Mouse (Mus musculus) ES-CJ7 (cell line): ENCODE results near the gene Lrfn2.
A peak's percentile ranks its signal among the peaks of the same experiment; 100 is the strongest.

Experiments used
- DNase-seq: peaks from one replicate; pipeline ENCODE4 v3.0.0; 2011; ENCODE audit warnings: low read depth, low spot score

The Lrfn2 gene

DNA sequence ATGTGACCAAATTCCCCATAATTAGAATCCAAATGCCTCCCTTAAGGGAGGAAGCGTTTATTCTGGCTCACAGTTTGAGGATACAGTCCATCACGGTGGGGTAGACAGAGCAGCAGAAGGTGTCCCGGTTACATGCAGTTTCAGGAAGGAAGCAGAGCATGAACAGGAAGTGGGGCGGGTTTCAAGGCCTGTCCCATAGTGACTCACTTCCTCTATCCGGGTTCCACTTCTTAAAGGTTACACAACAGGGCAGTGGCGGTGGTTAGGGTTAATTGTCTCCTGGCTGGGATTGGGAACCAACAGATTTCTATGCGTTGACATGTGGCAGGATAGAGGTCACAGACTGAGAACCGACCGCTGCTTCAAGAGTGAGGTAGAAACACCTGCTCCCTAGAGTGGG is 31.6 kb downstream of the Lrfn2 start:
- DNase-seq: peak; percentile 60

DNA sequence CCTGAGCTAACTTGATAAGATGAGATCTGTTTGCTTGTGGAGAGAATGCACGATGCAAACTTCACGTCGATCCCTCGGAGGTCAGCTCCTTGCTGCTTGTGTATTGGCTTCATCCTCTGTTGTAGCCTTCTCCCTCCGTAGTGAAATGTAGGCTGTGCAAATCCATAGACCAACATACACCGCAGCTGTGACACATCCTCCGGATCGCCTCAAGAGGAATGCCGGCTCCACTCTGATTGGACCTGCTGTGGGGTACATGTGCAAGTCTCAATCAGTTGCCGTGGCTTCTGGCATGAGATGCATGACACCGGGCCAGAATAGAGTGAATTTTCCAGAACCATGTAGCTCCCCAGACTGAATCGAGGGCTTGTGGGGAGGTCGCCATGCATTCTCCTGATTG is 36.1 kb downstream of the Lrfn2 start:
- no peak for DNase-seq

DNA sequence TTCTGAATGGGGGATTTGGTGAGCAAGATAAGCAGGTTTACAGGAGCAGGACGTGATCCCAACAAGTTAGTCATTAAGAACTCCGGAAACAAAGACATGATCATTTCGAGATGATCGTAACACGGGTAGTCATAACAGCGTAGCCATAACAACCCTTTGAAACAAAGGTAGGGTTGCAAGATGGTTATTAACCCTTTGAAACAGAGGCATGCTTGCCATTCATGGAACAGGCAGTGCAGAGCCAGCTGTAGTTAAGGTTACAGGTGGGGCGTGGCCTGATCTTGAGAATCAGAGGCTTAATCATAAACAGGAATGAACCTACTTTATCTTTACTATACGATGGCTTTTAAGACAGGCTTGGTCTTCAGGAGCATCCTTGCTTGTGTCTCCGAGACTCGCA is 39.1 kb downstream of the Lrfn2 start:
- DNase-seq: no peak

DNA sequence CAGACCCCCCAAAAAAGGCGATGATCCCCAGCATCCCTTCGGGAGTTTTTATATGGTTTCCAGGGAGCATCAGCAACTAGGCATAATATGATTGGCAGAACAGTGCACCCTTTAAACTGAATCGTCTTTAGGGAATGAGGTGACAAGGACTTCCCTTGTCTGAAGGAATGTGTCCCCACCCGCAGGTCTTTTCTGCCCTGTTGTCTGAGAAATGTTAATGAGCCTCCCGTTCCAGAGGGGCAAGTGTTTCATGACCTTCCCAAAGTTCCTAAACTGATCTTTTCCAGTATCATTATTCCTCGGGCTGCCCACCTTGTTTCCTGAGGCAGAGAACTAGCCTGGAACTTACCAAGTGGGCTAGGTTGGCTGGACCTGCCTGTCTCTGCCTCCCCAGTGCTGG is 40.7 kb downstream of the Lrfn2 start:
- peak; percentile 60 for DNase-seq

DNA sequence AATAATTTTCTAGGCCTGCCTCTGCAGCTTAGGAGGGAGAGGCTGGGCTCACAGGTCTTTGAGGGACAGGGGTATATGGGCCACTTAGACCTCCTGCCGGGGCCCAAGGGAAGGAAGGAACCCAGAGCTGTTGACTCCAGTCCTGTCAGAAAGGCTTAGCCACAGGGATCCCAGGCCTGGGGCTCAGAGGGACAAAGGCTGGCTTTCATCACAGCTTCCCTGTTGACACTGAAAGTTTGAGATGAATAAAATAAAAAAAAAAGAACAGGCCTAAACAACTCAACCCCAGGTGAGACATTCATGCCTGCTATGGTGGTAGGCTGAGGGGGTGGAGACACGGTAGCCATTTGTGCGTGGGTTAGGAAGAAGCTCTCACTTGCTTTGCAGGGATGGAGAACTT is 41.2 kb downstream of the Lrfn2 start:
- peak; percentile 53 for DNase-seq

DNA sequence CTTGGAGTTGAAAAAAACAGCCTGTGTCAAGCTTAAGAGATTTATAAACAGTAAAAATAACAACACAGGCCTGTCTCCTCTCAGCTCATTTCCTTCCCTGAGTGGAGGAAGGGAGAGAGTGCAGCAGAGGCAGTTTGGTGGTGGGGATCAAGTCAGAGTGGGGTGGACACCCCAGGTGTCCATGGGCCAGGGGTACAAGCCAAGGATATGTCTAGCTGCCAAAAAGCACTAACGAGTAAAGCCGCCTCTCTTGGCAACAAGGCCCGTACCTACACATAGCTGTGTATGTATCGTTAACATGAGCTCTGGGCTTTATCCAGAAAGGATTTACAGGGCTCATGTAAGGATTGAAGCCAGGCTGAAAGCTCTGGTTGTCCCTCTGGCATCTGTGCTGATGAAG is 42.9 kb downstream of the Lrfn2 start:
- no peak for DNase-seq

DNA sequence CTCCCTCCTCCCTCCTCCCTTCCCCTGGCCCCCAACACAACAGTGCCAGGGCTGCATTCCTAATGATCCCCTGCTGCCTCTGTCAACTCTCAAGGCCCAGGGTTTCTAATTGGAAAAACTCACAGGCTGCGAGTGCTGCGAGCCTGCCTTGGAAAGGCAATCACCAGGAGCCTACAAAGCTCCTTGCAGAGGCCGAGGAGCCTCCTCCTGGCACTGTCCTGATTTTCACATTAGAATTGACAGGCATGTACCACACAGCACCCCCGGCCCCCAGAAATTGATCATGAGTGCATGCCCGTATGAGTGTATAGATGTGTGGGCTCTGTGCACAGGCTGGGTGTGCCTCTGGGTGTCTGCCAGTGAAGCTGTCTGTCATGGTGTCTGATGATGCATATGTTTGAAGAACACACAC is 44.4 kb downstream of the Lrfn2 start:
- no peak for DNase-seq

DNA sequence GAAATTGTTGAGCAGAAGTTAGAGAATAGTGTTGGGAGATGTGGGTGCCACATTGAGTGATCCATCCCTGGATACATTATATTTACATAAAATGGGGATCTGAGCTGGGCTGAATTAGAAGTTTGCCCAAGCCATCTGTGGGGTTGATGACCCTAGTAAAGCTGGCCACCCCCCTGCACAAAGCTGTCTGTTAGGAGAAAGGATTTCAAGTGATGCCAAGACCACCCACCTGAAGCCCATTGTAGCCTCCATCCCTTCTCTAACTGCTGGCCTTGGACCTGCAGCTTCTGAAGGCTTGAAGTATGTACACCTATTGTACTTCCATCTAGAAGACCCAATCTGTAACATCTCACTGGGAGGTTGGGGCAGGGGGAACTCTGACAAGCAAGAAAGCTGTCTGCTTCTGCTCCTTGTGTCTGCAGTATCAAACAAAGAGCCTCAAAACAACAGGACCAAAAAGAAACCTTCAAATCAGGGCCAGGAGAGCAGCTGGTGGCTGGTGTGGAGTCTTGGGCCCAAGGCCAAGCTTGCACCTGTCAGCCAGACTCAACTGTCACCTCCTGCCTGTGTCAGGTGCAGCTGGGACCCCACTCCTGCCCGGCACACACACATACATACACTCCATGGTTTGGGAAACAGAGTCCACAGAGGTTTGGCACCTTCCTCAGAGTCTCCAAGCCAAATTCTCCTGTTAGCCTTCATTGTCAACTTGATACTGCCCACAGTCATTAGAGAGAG is 63.2 kb downstream of the Lrfn2 start:
- DNase-seq: no peak

DNA sequence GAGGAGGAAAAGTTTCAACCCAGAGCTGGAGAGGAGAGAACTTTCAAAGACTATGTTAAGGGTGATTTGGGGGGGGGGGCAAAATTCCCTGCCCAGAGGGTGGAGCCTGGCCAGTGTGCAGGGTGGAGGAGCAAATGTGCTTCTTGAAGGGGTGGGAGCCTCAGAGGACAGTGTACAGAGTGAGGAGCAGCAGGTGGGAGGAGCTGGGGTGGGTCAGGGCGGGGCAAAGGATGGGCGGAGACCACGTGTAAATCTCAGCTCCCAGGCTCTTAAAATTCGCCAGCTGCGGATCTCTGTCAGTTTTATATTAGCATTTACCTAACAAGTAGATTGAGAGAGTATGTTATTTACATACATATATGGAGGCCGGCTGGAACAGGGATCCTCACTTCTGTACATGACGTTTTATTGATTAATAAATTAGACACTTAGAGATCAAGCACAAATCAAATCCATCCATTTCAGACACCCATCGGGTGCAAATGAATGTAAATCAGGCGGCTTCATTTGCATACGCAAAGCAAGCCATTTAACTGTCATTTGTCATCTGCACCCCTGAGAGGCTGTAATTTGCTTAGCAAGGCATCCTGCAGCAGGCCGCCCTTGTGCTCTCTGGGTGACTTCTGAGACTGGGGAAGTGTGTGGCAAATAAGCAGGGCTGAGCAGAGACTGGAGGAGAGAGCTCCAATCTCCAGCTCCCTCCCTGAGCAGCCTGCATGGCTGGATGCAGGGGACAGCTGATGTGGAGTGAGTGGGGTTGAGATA is 67.5 kb downstream of the Lrfn2 start:
- peak; percentile 54 for DNase-seq

DNA sequence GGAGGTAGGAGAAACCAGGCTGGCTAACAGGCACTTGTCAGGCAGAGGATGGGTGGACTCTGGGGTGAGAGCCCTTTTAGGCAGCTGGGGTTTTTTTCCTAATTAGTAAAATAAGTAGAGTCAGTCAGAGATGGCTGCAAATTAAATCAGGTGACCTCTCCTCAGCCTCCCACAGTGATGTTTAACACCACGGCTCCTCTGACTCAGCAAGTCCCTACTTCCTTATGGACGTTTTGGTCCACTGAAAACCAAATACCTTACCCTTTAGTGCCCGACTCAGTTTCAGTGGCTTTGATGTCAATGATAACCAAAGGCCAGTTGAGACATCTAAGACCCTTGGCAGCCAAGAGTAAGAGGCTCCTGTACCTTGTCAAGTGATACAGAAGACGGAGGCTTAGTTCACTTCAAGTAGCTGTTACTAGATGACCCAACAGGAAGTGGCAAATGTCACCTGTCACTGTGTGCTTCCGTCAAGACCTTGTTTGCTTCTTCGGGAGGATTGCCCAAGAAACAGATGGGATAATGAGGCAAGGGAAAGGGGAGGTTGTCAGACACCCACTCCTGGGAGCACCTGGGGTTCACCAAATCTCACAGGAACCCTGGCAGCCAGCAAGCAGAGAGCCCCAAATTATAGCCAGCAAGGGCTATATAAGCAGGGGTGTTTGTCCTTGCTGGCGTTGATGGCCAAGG is 77.3 kb downstream of the Lrfn2 start:
- no peak for DNase-seq

DNA sequence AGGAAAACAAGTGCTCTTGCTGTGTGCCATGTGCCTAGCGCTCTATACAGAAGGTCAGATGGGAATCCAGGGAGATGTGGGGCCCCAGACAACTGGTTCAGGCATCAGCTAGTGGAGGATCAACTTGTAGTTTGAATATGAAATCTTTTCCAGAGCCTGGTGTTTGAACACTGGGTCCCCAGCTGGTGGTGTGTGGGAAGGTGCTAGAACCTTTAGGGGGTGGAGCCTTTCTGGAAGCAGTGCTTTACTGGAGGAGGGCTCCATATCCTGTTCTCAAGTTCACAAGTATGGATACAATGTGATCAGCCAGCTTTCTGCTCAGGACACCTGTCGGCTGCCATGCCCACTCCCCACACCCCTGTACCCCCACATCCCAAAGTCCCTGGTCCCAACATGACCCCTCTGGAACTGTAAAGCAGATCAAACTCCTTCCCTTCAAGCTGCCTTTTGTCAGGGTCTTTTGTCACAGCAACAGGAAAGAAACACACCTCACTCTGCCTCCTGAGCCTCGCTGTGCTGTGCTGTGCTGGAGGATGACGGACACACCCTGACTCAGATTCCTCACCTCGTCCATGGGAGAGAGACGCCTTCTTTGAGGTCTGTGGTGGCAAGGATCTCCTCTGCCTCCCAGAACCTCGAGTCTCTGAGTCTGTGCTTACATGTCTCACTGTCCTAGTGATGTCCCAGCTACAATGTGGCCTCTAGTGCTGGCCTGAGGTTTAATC is 81.9 kb downstream of the Lrfn2 start:
- peak; percentile 58 for DNase-seq

DNA sequence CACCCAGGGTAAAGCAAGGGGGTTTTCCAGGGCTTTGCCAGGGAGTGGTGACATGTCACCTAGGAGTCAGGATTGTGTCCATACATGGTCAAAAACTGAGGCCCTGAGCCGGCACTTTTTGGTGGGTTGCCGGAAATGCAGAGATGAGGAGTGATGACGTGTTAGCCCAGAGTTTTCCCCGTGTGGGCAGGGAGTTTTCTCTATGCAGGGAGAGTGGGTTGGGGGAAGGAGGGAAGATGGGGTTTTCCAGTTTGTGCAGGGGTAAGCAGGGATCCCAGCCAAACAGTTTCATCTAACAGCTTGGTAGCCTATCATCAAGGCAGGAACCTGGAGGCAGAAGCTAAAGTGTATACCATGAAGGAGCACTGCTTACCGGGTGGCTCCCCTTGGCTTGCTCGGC is 83.2 kb downstream of the Lrfn2 start:
- no peak for DNase-seq

DNA sequence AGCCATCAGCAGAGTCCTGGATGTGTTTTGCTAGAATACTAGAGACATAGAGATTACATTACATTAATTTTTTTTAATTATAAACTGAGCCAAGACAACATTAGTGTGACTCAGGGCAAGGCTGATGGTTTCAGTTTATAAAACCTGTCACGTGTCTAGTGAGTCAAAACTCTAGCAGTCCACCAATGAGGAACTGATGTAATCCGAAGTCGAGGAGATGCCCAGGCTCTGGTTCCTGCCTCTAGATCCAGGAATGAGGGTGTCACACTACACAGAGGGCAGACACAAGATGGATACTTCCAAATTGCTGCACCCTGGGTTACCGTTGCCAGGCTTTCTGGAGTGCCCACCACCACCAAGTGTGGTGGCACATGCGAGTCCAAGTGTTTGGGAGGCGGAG is 84.0 kb downstream of the Lrfn2 start:
- no peak for DNase-seq

DNA sequence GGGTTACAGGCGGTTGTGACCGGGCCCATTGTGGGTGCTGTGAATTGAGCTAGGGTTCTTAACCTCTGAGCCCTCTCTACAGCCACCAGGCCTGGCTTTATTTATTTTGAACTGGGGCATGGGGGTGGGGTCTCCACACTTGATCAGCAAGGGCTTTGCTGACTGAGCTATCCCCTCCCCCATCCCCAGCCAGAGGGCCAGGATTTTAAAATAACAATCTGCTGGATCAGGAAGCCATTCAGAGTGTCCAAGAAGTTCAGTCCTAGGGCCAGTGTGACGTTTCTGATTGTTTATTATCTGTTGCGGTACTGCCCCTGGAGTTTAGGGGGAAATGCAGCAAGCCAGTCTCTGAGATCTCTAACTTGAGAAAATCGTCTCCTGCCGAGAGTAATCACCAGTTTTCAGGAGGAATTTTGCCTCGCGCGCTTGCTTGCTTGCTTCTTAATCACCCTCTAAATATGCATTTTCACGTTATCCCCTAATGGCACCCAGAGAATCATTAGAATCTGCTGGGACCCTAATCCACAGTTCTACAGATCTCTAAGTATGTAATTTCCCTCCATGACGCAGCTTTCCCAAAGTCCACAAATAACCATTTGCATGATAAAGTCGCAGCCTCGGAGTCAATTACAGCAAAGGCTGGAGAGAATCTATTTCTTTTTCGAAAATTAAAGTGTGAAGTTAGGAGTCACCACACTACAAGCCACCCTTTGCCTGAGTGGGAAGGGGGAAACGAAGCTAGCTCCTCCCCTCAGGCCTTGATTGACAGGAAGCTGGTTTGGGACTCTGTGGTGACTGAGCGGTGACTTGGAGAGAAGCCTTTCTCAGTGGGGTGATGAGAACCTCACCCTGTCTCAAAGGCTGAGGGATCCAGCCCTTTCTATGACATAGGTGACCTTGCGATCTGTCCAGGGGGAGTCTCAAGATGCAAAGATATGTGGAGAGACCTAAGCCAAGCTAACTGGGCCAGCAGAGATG is 85.5 kb downstream of the Lrfn2 start:
- peak; percentile 52 for DNase-seq

DNA sequence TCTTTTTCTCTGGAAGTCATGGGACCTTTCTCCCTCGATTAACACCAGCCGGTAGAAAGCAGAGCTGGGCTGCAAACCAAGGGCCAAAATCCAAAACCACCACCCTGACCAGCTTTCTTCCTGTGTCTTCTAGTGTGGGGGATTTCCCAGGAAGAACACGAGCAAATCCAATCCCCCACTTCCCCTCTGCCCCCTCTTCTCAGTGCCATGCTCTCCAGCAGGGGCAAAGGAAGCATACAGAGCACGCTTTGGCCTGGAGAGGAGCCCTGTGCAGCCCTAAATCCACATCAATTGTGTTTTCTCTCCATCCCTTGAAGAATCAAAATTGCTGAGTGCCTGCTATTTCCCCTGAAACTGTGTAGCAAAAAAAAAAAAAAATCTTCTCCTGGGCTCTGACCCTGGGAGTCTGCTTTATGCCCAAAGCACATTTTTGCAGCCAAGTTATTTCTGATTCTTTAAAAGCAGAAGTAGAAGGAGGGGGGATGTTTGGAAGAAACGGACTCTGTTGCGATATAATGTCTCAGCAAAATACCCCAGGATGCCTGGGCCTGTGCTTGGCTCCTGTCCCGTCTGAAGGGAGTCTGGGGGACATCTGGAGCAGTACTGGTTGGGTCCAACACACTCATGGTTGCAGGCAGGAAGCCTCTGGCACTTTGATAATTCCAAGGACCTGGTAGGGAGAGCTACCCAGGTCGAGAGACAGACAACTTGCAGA is 86.8 kb downstream of the Lrfn2 start:
- no peak for DNase-seq

DNA sequence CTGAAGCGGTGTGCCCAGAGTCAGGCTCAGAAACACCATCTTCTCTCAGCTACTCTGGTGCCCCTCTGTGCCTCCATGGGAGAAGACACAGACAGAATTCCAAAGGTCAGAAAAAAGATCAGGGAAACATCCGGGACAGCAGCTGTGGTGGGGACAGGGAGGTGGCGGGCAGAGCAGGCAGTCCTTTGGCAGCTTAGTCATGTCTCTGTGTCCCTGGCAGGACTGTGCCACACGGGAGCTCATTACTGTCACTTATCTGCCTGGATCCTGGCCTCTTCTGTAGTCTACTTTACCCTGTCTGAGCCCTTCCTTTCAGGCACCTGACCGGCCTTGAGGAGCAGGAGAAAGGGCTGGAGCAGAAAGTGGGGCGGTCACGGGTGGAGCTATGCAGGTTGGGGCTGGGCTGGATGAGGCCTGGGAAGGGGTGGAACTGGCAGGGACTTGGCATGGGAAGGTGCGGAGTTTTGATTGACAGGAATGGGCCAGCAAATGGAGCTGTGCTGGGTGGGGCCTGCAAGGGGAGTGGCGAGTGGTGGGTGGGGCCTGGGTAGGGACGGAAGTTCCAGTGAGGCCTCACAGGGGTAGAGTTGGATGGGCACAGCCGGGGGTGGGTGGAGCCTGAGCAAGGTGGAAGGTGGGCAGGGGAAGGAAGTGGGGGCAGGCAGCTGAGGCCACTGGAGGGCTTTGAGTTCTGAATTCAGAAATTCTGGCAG is 97.5 kb downstream of the Lrfn2 start:
- peak; percentile 94 for DNase-seq

DNA sequence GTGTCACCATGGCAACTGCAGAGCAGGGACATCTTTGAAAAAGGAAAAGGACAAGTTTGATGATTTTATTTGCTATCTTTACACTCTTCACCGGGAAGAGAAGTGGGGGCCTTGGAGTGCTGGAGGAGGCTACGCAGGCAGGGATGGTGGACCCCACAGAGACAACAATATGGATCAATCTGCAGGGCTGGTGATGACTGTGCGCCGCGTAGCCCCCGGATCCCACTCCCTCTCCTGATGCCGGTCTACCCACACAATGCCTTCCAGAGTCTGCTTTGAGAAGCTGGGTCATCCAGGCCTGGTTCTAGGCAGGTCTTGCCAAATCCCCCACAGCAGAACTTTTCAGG is 98.1 kb downstream of the Lrfn2 start:
- DNase-seq: no peak

DNA sequence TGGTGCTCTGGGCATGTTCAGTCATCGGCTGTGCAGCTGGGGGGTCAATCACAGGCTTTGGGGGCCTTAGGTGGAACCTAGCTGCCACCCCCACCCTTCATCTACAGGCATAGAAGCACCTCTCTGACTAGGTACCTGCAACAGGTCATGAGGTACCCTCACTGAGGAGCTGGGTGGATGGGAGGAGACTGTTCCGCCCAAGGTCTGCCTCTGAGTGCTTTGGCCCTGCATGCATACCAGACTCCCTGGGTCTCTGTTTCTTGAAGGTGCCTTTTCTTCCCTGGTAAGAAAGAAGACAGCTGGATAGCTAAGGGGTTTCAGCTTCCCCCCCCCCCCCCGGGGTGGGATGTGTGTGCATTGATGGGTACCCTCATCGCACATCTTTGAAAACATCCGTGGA is 98.7 kb downstream of the Lrfn2 start:
- DNase-seq: peak; percentile 75

DNA sequence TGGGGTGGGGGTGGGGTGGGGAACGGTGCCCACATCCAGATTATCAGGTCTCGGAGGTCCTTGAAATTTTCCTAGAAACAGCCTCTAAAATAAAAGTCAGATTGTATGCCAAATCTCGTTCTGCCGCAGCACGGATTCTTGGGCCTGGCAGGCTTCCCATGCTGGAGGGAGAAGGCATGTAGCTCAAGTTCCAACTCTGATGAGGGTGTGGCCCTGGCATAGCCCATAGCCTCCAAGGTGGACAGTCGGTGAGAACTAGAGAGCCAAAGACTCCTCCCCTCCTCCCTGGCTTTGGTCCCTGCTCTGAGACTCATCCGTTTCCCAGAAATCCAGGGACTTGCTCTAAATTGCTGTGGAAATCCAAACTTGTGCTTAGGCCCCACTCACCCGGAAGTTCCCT is 99.6 kb downstream of the Lrfn2 start:
- no peak for DNase-seq

DNA sequence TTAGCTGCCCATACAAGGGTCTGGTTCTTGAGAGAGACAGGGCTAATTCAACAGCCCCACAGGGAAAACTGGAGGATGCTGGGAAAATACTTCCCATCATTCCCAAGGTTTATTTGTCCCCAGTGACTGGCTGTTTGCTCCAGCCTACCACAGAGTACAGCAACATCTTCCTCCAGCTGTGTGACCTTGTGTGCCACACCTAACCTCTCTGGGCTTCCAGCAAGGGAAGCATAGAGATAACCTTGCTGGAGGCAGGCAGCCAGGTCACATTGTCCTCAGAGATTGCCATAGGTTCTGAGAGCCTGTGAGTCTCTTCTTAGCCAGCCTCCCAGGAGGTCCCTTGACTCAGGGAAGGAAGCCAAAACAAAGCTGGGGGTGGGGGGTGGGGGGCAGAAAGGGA is 101.1 kb downstream of the Lrfn2 start:
- peak; percentile 97 for DNase-seq
